Mouse (Mus musculus) forebrain, embryonic 16.5 days (tissue): ENCODE measurements around the gene Galnt2. TPM values are rescaled to one million over a fixed set of nuclear protein-coding genes. Genes with fewer than 3 reads are reported as not detected.
A peak's percentile ranks its signal among the peaks of the same experiment; 100 is the strongest.

Experiments
- ATAC-seq: fragments of 200-750 bp; cut with Nextera tagmentation; 2 replicates; pipeline ENCODE4 v1.8.0; 2017; ENCODE audit warnings: mild to moderate bottlenecking, moderate library complexity
- H3K27ac ChIP-seq: fragments of 300-500 bp; sonication (generic); 2 replicates; pipeline ENCODE4 v1.5.1; 2014; ENCODE audit warnings: low read length, control low read depth
- H3K27me3 ChIP-seq: fragments of 300-500 bp; sonication (generic); replicated peaks from 2 replicates; pipeline ENCODE4 v1.6.1; 2014; ENCODE audit warnings: low read length; ENCODE audit not compliant: control insufficient read depth, insufficient read depth
- H3K36me3 ChIP-seq: fragments of 300-500 bp; sonication (generic); 2 replicates; pipeline ENCODE4 v1.6.1; 2014; ENCODE audit not compliant: control insufficient read depth, insufficient read depth
- H3K4me1 ChIP-seq: fragments of 300-500 bp; sonication (generic); replicated peaks from 2 replicates; pipeline ENCODE4 v1.6.1; 2014; ENCODE audit warnings: low read length; ENCODE audit not compliant: control insufficient read depth, insufficient read depth
- H3K4me2 ChIP-seq: fragments of 300-500 bp; sonication (generic); 2 replicates; pipeline ENCODE4 v1.6.1; 2014; ENCODE audit warnings: mild to moderate bottlenecking, low read length, control low read depth
- H3K4me3 ChIP-seq: fragments of 300-500 bp; sonication (generic); replicated peaks from 2 replicates; pipeline ENCODE4 v1.5.1; 2014; ENCODE audit warnings: mild to moderate bottlenecking, low read length, control low read depth
- H3K9ac ChIP-seq: fragments of 300-500 bp; sonication (generic); replicated peaks from 2 replicates; pipeline ENCODE4 v1.6.1; 2014; ENCODE audit warnings: low read depth, low read length, control low read depth
- H3K9me3 ChIP-seq: fragments of 300-500 bp; sonication (generic); 2 replicates; pipeline ENCODE4 v1.6.1; 2016; ENCODE audit warnings: low read length; ENCODE audit not compliant: control insufficient read depth
- WGBS: fragments of 180-500 bp; shearing (Covaris S2); extraction: QIAGEN DNeasy Blood & Tissue Kit; methylation state at CpG from one replicate; pipeline ENCODE4 v1.1.7; 2014; 5-methylcytosine and 5-hydroxymethylcytosine counted together
- polyA plus RNA-seq: library from polyadenylated mRNA; unstranded; fragments of >200 nt; fragmentation: Nextera tagmentation; extraction: Ambion mirVana; gene quantifications from 2 replicates; pipeline ENCODE4 v1.2.1, GENCODE M21; 2015

Gene Galnt2
- polyA plus RNA-seq, 1 experiment from 2014 or later: 47.8 TPM

DNA sequence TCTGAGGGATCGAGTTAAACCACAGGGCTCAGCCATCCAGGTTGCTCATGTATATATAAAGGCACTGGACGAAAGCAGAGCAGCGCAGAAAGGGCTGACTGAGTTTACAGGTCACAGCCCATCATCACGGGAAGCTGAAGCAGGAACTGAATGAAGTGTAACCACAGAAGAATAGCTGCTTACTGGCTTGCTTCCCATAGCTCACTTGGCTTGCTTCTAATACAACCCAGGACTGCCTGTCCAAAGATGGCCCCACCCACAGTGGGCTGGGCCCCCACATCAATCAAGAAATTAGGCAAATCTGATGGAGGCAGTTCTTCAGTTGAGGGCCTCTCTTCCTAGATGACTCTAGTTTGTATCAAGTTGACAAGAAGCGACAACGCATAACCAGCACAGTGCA, 16.4 kb downstream of the Galnt2 start:
- ATAC-seq: no peak
- H3K27me3 ChIP-seq: no peaks in the 10 kb centered on the region
- no peak overlapping the region for H3K27ac ChIP-seq
- H3K36me3 ChIP-seq: peaks cover 3% of the 10 kb centered on the region; the same call in 1 of the 2 replicates
- H3K4me2 ChIP-seq: no peak overlapping the region
- H3K9me3 ChIP-seq: 0 out of 2 replicates have a peak, but pooled peaks cover 5% of the 10 kb centered on the region
- H3K4me3 ChIP-seq: no peak overlapping the region
- peaks cover 20% of the 10 kb centered on the region for H3K4me1 ChIP-seq
- WGBS: 74% methylated on average over 6 of the region's 6 CpGs
- no peak overlapping the region for H3K9ac ChIP-seq

DNA sequence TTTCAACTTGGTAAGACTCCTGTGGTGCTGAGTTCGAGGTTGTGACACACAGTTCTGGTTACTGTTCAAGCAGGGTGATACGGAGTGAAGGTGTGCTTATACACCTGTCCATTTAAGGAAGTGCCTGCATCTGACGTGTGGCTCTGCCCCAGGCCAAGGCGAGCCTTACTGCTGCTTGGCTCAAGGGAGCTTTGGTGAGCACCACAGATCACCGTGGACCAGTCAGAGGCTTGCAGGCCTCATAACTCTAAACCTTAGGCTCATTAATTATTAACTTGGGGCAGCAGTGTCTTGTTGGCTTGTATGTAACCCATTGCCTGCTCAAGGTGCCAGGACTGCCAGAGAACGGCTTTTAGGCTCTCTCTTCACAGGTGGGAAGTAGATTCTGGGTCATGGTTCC, 17.5 kb downstream of the Galnt2 start:
- H3K4me1 ChIP-seq: peaks cover 22% of the 10 kb centered on the region
- H3K4me2 ChIP-seq: no peak overlapping the region
- no peak overlapping the region for H3K9ac ChIP-seq
- peaks cover under 1% of the 10 kb centered on the region; the same call in 1 of the 2 replicates for H3K36me3 ChIP-seq
- H3K27ac ChIP-seq: no peak overlapping the region
- H3K27me3 ChIP-seq: no peaks in the 10 kb centered on the region
- 96% methylated on average over 6 of the region's 6 CpGs for WGBS
- H3K4me3 ChIP-seq: no peak overlapping the region
- ATAC-seq: no peak
- H3K9me3 ChIP-seq: 0 out of 2 replicates have a peak, but pooled peaks cover 2% of the 10 kb centered on the region

DNA sequence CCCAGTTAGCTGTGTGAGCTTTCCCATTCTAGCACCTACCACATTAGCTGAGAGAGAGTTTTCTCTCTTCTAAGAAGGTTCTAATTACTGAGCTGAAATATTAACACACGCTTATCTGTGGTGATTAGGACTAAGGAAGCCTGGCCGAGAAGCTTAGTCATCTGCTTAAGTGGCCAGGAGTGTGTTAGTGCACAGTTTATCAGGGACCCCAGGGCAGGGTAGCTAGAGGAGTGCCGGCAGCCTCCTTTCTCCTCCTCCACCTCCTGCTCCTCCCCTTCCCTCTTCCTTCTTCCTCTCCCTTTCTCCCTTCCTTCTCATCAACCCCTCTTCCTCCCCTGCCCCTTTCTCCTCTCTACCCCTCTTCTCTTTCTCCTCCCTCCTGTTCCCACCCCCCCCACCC, 19.1 kb downstream of the Galnt2 start:
- no peak for ATAC-seq
- 34% methylated on average over 3 of the region's 3 CpGs for WGBS

DNA sequence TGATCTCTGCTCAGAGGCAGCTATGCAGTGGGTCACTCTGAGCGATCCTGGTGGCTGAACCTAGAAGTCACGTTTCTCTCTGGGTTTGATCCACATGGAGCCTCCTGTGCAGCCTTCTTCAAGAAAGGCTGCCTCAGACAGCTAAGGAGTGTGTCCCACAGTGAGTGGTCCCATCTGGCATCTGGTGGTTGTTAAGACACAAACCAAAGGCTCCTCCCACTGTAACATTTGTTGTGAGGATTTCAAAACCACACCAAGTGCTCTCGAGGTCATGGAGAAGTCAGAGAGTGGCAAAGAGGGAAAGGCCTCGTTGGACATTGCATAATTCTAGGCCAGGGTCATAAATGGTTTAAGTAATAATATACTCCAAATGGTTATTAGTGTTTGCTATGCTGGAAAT, 19.6 kb downstream of the Galnt2 start:
- no peaks in the 10 kb centered on the region for H3K27me3 ChIP-seq
- ATAC-seq: no peak
- H3K4me3 ChIP-seq: no peak overlapping the region
- H3K4me1 ChIP-seq: peaks cover 22% of the 10 kb centered on the region
- H3K27ac ChIP-seq: 0 out of 2 replicates have a peak overlapping the region, but pooled peaks have one; percentile 39
- 37% methylated on average over 4 of the region's 4 CpGs for WGBS
- no peak overlapping the region for H3K4me2 ChIP-seq
- no peaks in the 10 kb centered on the region for H3K9me3 ChIP-seq
- H3K9ac ChIP-seq: no peak overlapping the region
- no peaks in the 10 kb centered on the region for H3K36me3 ChIP-seq

More for the DNA sequence above, 19.1 kb downstream of the Galnt2 start:
- Histone ChIP-seq H3K9me3 (no peaks in the 10 kb centered on the region), H3K27ac (no peak overlapping the region), H3K4me3 (no peak overlapping the region), H3K27me3 (no peaks in the 10 kb centered on the region), H3K9ac (no peak overlapping the region), H3K4me2 (no peak overlapping the region), H3K36me3 (no peaks in the 10 kb centered on the region), H3K4me1 (peaks cover 22% of the 10 kb centered on the region)

DNA sequence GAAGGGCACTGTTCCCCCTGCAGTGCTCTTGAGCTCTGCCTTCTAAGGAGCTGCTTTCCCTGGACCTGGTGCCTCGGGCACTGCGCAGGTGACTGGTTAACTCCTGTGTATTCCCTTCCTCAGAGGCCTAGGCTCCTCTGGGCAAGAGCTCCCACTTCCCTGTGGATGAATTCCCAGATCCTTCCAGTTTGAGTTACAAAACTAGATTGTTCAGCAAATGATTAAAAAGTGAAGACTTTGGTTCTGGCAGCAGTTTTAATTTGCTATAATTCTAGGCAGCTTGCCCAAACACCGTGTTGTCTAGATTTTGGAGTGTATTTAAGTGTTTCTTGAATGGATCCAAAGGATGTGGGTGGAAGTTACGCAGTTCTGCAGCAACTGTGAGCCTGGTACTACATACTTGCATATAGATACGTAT, 21.4 kb downstream of the Galnt2 start:
- peaks cover 33% of the 10 kb centered on the region for H3K4me1 ChIP-seq
- no peaks in the 10 kb centered on the region for H3K27me3 ChIP-seq
- H3K27ac ChIP-seq: no peak overlapping the region
- 66% methylated on average over 5 of the region's 5 CpGs for WGBS
- ATAC-seq: no peak
- no peaks in the 10 kb centered on the region for H3K9me3 ChIP-seq
- H3K4me2 ChIP-seq: no peak overlapping the region
- no peak overlapping the region for H3K4me3 ChIP-seq
- no peaks in the 10 kb centered on the region for H3K36me3 ChIP-seq
- H3K9ac ChIP-seq: no peak overlapping the region

DNA sequence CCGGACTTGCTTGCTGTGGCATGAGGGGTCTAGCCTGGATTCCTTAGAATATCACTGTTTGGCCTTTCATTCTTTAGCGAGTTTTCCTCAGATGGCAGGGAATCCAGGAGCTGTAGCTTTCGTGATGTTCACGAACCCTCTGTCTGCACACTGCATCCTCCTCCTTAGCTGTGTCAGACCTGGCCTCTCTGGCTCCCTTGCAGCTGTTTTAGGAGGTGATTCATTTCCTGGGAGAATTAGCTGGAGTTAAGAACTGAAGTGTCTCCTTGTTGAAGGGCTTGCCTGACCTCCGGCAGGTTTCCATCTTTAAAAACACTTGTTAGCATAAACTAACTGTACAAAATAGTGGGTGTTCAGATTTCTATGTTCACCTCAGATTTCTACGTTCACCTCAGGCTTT, 22.7 kb downstream of the Galnt2 start:
- H3K27me3 ChIP-seq: no peaks in the 10 kb centered on the region
- H3K4me1 ChIP-seq: peaks cover 40% of the 10 kb centered on the region
- no peak overlapping the region for H3K27ac ChIP-seq
- H3K4me2 ChIP-seq: no peak overlapping the region
- no peaks in the 10 kb centered on the region for H3K9me3 ChIP-seq
- 93% methylated on average over 6 of the region's 6 CpGs for WGBS
- H3K4me3 ChIP-seq: no peak overlapping the region
- H3K9ac ChIP-seq: no peak overlapping the region
- no peaks in the 10 kb centered on the region for H3K36me3 ChIP-seq
- no peak for ATAC-seq

DNA sequence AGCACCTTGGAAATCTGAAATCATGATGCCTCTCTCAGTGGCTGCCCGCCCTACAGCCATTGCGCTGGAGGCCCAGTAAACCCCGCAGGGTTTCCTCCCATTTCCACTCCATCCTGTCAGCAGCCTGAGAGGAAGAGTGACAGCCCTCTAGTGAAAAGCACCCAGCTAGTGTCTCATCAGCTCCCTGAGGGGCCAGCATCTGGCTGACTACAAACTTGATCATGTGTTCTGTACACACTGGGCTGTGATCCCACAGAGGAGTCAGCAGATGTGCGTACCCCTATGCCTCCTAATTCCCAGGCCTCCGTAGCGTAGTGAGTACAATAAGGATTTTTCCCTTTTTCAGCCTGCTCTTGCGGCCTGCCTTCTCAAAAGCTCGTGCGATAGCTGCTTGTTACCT, 25.6 kb downstream of the Galnt2 start:
- Histone ChIP-seq H3K27me3 (no peaks in the 10 kb centered on the region), H3K27ac (peak overlapping the region; percentile 77), H3K9ac (0 out of 2 replicates have a peak overlapping the region, but pooled peaks have one; percentile 22), H3K4me1 (peaks cover 35% of the 10 kb centered on the region), H3K36me3 (no peaks in the 10 kb centered on the region), H3K4me3 (no peak overlapping the region), H3K4me2 (0 out of 2 replicates have a peak overlapping the region, but pooled peaks have one; percentile 21), H3K9me3 (no peaks in the 10 kb centered on the region)
- 22% methylated on average over 9 of the region's 9 CpGs for WGBS
- ATAC-seq: peak; percentile 66

DNA sequence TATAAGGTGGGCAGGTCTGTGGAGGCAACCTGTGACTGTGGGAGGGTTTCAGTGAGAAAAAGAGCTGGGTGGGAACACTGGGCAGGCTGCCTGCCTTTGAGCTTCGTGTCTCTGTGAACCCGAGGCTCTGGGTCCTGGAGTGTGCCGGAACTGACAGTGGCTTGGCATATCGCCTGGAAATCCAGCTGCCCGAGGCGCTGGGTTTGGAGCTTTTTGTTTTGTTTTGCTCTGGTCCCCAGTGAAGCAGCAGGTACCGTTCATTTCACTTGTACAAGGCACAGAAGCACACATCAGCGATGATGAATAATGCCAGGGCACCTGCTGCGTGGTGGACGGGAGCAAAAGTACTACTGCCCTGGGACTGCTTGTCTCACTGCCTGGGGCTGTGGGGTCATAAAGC, 26.2 kb downstream of the Galnt2 start:
- H3K4me3 ChIP-seq: no peak overlapping the region
- no peaks in the 10 kb centered on the region for H3K36me3 ChIP-seq
- H3K4me2 ChIP-seq: peak overlapping the region; percentile 21; the same call in 1 of the 2 replicates
- H3K9ac ChIP-seq: peak overlapping the region; percentile 37; the same call in 1 of the 2 replicates
- ATAC-seq: peak; percentile 81
- H3K9me3 ChIP-seq: no peaks in the 10 kb centered on the region
- peak overlapping the region; percentile 77 for H3K27ac ChIP-seq
- peaks cover 31% of the 10 kb centered on the region for H3K4me1 ChIP-seq
- whole genome bisulfite sequencing: 7% methylated on average over 10 of the region's 10 CpGs
- H3K27me3 ChIP-seq: no peaks in the 10 kb centered on the region

DNA sequence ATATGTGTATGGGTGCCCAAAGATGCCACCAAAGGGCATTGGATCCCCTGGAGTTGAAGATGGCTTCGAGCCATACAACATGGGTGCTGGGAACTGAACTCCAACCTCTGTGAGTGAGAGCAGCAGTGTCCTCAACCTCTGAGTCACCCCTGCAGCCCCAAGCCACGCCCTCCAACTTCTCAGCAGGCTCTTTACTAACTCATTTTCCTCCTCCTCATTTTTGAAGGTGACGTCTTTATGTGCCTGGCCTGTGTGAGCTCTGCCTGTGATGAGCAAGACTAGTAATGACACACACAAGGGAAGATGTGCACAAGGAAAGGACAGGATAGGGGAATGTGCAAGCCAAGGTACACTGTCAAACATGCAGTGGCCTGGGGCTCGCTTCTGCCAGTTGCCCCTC, 28.0 kb downstream of the Galnt2 start:
- WGBS: 94% methylated on average over 4 of the region's 4 CpGs
- no peak overlapping the region for H3K9ac ChIP-seq
- ATAC-seq: no peak
- no peak overlapping the region for H3K4me3 ChIP-seq
- no peak overlapping the region for H3K27ac ChIP-seq
- H3K4me2 ChIP-seq: no peak overlapping the region
- H3K4me1 ChIP-seq: peaks cover 40% of the 10 kb centered on the region
- no peaks in the 10 kb centered on the region for H3K9me3 ChIP-seq
- no peaks in the 10 kb centered on the region for H3K36me3 ChIP-seq
- H3K27me3 ChIP-seq: no peaks in the 10 kb centered on the region

DNA sequence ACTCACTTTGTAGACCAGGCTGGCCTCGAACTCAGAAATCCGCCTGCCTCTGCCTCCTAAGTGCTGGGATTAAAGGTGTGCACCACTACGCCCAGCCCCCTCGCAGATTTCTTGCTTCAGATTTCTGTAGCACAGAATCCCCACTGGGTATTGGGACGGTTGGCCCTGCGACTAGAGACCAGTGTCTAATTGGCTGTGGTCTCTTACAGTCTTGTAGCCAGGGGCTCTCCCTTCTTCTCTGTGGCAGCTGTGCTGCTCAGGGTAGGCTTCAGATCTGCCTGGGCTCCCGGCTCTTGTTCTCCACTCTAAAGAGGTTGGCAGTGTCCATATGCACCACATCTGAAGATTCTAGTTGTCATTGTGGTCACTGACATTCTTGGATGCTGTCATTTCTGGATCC, 28.7 kb downstream of the Galnt2 start:
- no peak for ATAC-seq
- WGBS: 75% methylated on average over 6 of the region's 7 CpGs

More for the DNA sequence above, 28.7 kb downstream of the Galnt2 start:
- Histone ChIP-seq H3K27ac (no peak overlapping the region), H3K4me1 (peaks cover 41% of the 10 kb centered on the region), H3K4me2 (no peak overlapping the region), H3K9me3 (no peaks in the 10 kb centered on the region), H3K4me3 (no peak overlapping the region), H3K9ac (no peak overlapping the region), H3K27me3 (no peaks in the 10 kb centered on the region), H3K36me3 (no peaks in the 10 kb centered on the region)
